Mouse (Mus musculus) heart, embryonic 11.5 days (tissue): ENCODE data around the gene Afmid. TPM values are rescaled to one million over a fixed set of nuclear protein-coding genes. Genes with fewer than 3 reads are reported as not detected.
A peak's percentile ranks its signal among the peaks of the same experiment; 100 is the strongest.

Experiments
- ATAC-seq: fragments of 200-750 bp; cut with Nextera tagmentation; replicated peaks from 2 replicates; pipeline ENCODE4 v1.8.0; 2017; ENCODE audit warnings: moderate library complexity; ENCODE audit not compliant: insufficient number of reproducible peaks, low FRiP score, low TSS enrichment
- H3K27ac ChIP-seq: fragments of 300-500 bp; sonication (generic); 2 replicates; pipeline ENCODE4 v1.5.1; 2014; ENCODE audit warnings: mild to moderate bottlenecking, low read depth, low read length
- H3K27me3 ChIP-seq: fragments of 300-500 bp; sonication (generic); 2 replicates; pipeline ENCODE4 v1.6.1; 2014; ENCODE audit warnings: mild to moderate bottlenecking, low read length, mixed read lengths; ENCODE audit not compliant: control insufficient read depth, insufficient read depth
- H3K36me3 ChIP-seq: fragments of 300-500 bp; sonication (generic); 2 replicates; pipeline ENCODE4 v1.6.1; 2014; ENCODE audit warnings: mild to moderate bottlenecking, low read length, moderate library complexity, mixed read lengths; ENCODE audit not compliant: control insufficient read depth, insufficient read depth
- H3K4me1 ChIP-seq: fragments of 300-500 bp; sonication (generic); 2 replicates; pipeline ENCODE4 v1.6.1; 2014; ENCODE audit warnings: low read length; ENCODE audit not compliant: control insufficient read depth, insufficient read depth
- H3K4me2 ChIP-seq: fragments of 300-500 bp; sonication (generic); 2 replicates; pipeline ENCODE4 v1.6.1; 2014; ENCODE audit warnings: mild to moderate bottlenecking, moderate library complexity
- H3K4me3 ChIP-seq: fragments of 300-500 bp; sonication (generic); 2 replicates; pipeline ENCODE4 v1.5.1; 2014; ENCODE audit warnings: low read depth, low read length
- H3K9ac ChIP-seq: fragments of 300-500 bp; sonication (generic); 2 replicates; pipeline ENCODE4 v1.6.1; 2014; ENCODE audit warnings: mild to moderate bottlenecking, low read depth, low read length, moderate library complexity
- H3K9me3 ChIP-seq: fragments of 300-500 bp; sonication (generic); replicated peaks from 2 replicates; pipeline ENCODE4 v1.6.1; 2016; ENCODE audit warnings: low read length; ENCODE audit not compliant: control insufficient read depth
- WGBS: fragments of 180-500 bp; shearing (Covaris S2); extraction: QIAGEN DNeasy Blood & Tissue Kit; methylation state at CpG from one replicate; pipeline ENCODE4 v1.1.7; 2014; ENCODE audit not compliant: insufficient replicate concordance; 5-methylcytosine and 5-hydroxymethylcytosine counted together
- polyA plus RNA-seq: library from polyadenylated mRNA; unstranded; fragments of >200 nt; fragmentation: Nextera tagmentation; extraction: Ambion mirVana; gene quantifications from 2 replicates; pipeline ENCODE4 v1.2.1, GENCODE M21; 2014

Gene Afmid
- polyA plus RNA-seq, 1 experiment from 2014 or later = 13.1 TPM

- 8% methylated on average over 33 of the region's 33 CpGs for WGBS
- Histone ChIP-seq H3K4me2 (peak overlapping the region; percentile 64), H3K4me1 (peaks cover 33% of the 10 kb centered on the region), H3K4me3 (peak overlapping the region; percentile 29), H3K36me3 (no peaks in the 10 kb centered on the region), H3K9ac (peak overlapping the region; percentile 62), H3K27ac (no peak overlapping the region), H3K9me3 (no peaks in the 10 kb centered on the region), H3K27me3 (peaks cover 9% of the 10 kb centered on the region)
- ATAC-seq = no peak
Observed at GRCm38 (mm10) chr11:117888853-117889822, 63.4 kb downstream of the Afmid start.

Other genes with a start within 250 kb of the Afmid start
- 7.0 and 8.1 TPM in 2 replicates for gene Tnrc6c, start 171.6 kb upstream of the Afmid start, polyA plus RNA-seq
- gene Tmc8, start 43.8 kb upstream of the Afmid start, polyA plus RNA-seq = 4.4 and 4.5 TPM in 2 replicates
- 23.8 and 26.2 TPM in 2 replicates for gene Tmc6, start 43.7 kb upstream of the Afmid start, polyA plus RNA-seq
- gene 6030468B19Rik, start 28.3 kb upstream of the Afmid start, polyA plus RNA-seq = 3.2 and 3.9 TPM in 2 replicates
- gene Gm20708, start 16.3 kb upstream of the Afmid start, polyA plus RNA-seq = 0.34 and 0.62 TPM in 2 replicates
- gene Syngr2, start 16.3 kb upstream of the Afmid start, polyA plus RNA-seq = 78.7 and 79.2 TPM in 2 replicates
- gene Tk1, start 168 bp downstream of the Afmid start, polyA plus RNA-seq = 98.5 and 101 TPM in 2 replicates
- 256 and 259 TPM in 2 replicates for gene Birc5, start 23.3 kb downstream of the Afmid start, polyA plus RNA-seq
- not detected in 2 replicates for gene Tmem235, start 34.8 kb downstream of the Afmid start, polyA plus RNA-seq
- gene Tha1, start 47.6 kb downstream of the Afmid start, polyA plus RNA-seq = 3.0 and 3.7 TPM in 2 replicates
- 3.6 and 4.5 TPM in 2 replicates for gene Socs3, start 144.1 kb downstream of the Afmid start, polyA plus RNA-seq
- gene Pgs1, start 160.4 kb downstream of the Afmid start, polyA plus RNA-seq = 26.5 and 27.4 TPM in 2 replicates